Comparison of ENCODE assay signal across 13 mouse cellular contexts in genomic region chr7:66902376-66902775, GRCm38 (mm10).
DNase-seq lines count a peak whose midpoint lies in the region; TF ChIP-seq lines count a peak whose summit lies in the region.
"Had no signal": no experiment of that assay in that cellular context is flagged by ENCODE, and none has a peak within 500 bp of the region (broad histone marks: within the 10 kb centered on the region; RNA-seq: fewer than 3 reads in every experiment).

No protein-coding gene starts in this region.

- no peaks in the 10 kb centered on the region for H3K79me2 ChIP-seq in myocyte (ENCODE audit: control insufficient read depth, insufficient read depth)

- H3K4me3 ChIP-seq in myocyte: no peak overlapping the region
- H3K4me3 ChIP-seq: forebrain, embryonic 10.5 days; forebrain, embryonic 13.5 days; heart, adult 2 months; heart, embryonic 10.5 days; heart, embryonic 13.5 days; hindbrain, embryonic 12.5 days; hindbrain, embryonic 15.5 days had no signal

- peak; percentile 28 for DNase-seq in gastrocnemius, postnatal 10 days
- no peak for DNase-seq in gastrocnemius, adult 18-20 months (ENCODE audit: low spot score)
- DNase-seq in heart, adult 11 months: peak; percentile 84
- DNase-seq in heart, postnatal 4 days: no peak
- no peak for DNase-seq in left cerebral cortex, postnatal 25 days (ENCODE audit: low spot score in 2 of 2)

- H3ac ChIP-seq in myocyte (ENCODE audit: control insufficient read depth, insufficient read length): no peak overlapping the region

- no peak for TF ChIP-seq POLR2A in myocyte (IDR thresholded peaks at IDR 0.05; ENCODE audit: insufficient read length, low read depth)

- intact Hi-C loops in left cerebral cortex, postnatal 25 days (cut with DNase I): no loop called here

- H3K36me3 ChIP-seq in myocyte (ENCODE audit: control insufficient read depth, insufficient read depth): no peaks in the 10 kb centered on the region
- H3K36me3 ChIP-seq: forebrain, embryonic 10.5 days; heart, embryonic 10.5 days; hindbrain, embryonic 12.5 days; hindbrain, embryonic 15.5 days had no signal

- H3K27me3 ChIP-seq in myocyte (ENCODE audit: control insufficient read depth, insufficient read depth, insufficient read length): peaks cover 47% of the 10 kb centered on the region
- H3K27me3 ChIP-seq: forebrain, embryonic 13.5 days; heart, embryonic 13.5 days; hindbrain, embryonic 12.5 days; hindbrain, embryonic 15.5 days had no signal

- H3K4me2 ChIP-seq in myocyte (ENCODE audit: low read depth): no peak overlapping the region
- H3K4me2 ChIP-seq: forebrain, embryonic 13.5 days; heart, embryonic 13.5 days; hindbrain, embryonic 12.5 days; hindbrain, embryonic 15.5 days had no signal

TF ChIP-seq in myocyte, 11 proteins besides CTCF, POLR2A, EP300 and RAD21:
- TF ChIP-seq CEBPB (IDR thresholded peaks at IDR 0.05; ENCODE audit: insufficient read depth, poor library complexity, severe bottlenecking): no peak
- no peak for TF ChIP-seq POLR2AphosphoS2 (IDR thresholded peaks at IDR 0.05; ENCODE audit: insufficient read length, low read depth)
- TF ChIP-seq MYOG (IDR thresholded peaks at IDR 0.05; ENCODE audit: control insufficient read depth in 1 of 3, insufficient read depth in 1 of 3, insufficient read length in 2 of 3, low read depth in 2 of 3): peak in 1 of 3 experiments; percentile 57
- no peak for TF ChIP-seq REST (IDR thresholded peaks at IDR 0.05; ENCODE audit: insufficient read depth, insufficient read length)
- TF ChIP-seq MAX (IDR thresholded peaks at IDR 0.05; ENCODE audit: low read depth): no peak
- no peak for TF ChIP-seq SRF (IDR thresholded peaks at IDR 0.05; ENCODE audit: control insufficient read depth, insufficient read length, low read depth)
- TF ChIP-seq USF1 (IDR thresholded peaks at IDR 0.05; ENCODE audit: low read depth): no peak
- TF ChIP-seq MYOD1 (IDR thresholded peaks at IDR 0.05; ENCODE audit: control insufficient read depth in 1 of 3, insufficient read length in 2 of 3, low read depth in 2 of 3): peak in 2 of 3 experiments; percentile 37 to 63
- TF ChIP-seq E2F4 (IDR thresholded peaks at IDR 0.05; ENCODE audit: insufficient read depth): no peak
- TF ChIP-seq TCF3 (IDR thresholded peaks at IDR 0.05; ENCODE audit: insufficient read length, low read depth): no peak
- no peak for TF ChIP-seq TCF12 (IDR thresholded peaks at IDR 0.05; ENCODE audit: insufficient read depth, poor library complexity, severe bottlenecking)

Comparison
In these comparisons a context has a peak if more than half of its experiments do, and no peak if none do; other contexts are left out.
1. DNase-seq: peak in gastrocnemius, postnatal 10 days (single experiment) and heart, adult 11 months (single experiment); none in gastrocnemius, adult 18-20 months (single experiment), heart, postnatal 4 days (single experiment) and left cerebral cortex, postnatal 25 days (0 of 2).